Mouse (Mus musculus): ENCODE measurements around the gene Map2k1. TPM values are rescaled to one million over a fixed set of nuclear protein-coding genes. Genes with fewer than 3 reads are reported as not detected.

Map2k1 gene
- total and polyA plus RNA-seq, 3 experiments, result 30.0 to 47.5 (median 47.2) TPM

GRCm38 (mm10) chr9:64256204-64256603 lies 2.8 kb upstream of the Map2k1 start:
- intact Hi-C loops (cut with DNase I), result no loop called here
- WGBS, result 89% methylated on average over 3 of the region's 3 CpGs

GRCm38 (mm10) chr9:64255422-64255821 lies 2.0 kb upstream of the Map2k1 start:
- 66% methylated on average over 3 of the region's 3 CpGs for WGBS
- no peak overlapping the region for H3K27ac ChIP-seq
- no peak overlapping the region for H3K9ac ChIP-seq (ENCODE audit: low read depth, low read length)
- peaks cover 1% of the 10 kb centered on the region for H3K4me1 ChIP-seq (ENCODE audit: control insufficient read depth, insufficient read depth, low read length)
- TF ChIP-seq POLR2A (IDR thresholded peaks at IDR 0.05; ENCODE audit: insufficient read depth, low read depth, low read length) (no peak), EP300 (IDR thresholded peaks at IDR 0.05; ENCODE audit: insufficient read depth, low read depth, low read length) (no peak), CTCF (IDR thresholded peaks at IDR 0.05) (no peak)
- no peak overlapping the region for H3K4me3 ChIP-seq
- no peaks in the 10 kb centered on the region for H3K79me2 ChIP-seq (replicated peaks; ENCODE audit: control insufficient read depth, insufficient read depth, low read length)
- no peaks in the 10 kb centered on the region for H3K27me3 ChIP-seq (ENCODE audit: control insufficient read depth, insufficient read depth, low read length)
- no peak for DNase-seq
- H3K36me3 ChIP-seq (ENCODE audit: control insufficient read depth, insufficient read depth, low read length), result peaks cover 10% of the 10 kb centered on the region
- intact Hi-C loops (cut with DNase I), result no loop called here

More at GRCm38 (mm10) chr9:64256204-64256603, 2.8 kb upstream of the Map2k1 start:
- no peak for DNase-seq
- H3K4me3 ChIP-seq, result no peak overlapping the region
- no peak for TF ChIP-seq EP300 (IDR thresholded peaks at IDR 0.05; ENCODE audit: insufficient read depth, low read depth, low read length)
- TF ChIP-seq CTCF (IDR thresholded peaks at IDR 0.05), result no peak
- TF ChIP-seq POLR2A (IDR thresholded peaks at IDR 0.05; ENCODE audit: insufficient read depth, low read depth, low read length), result no peak
- H3K27ac ChIP-seq, result no peak overlapping the region
- H3K9ac ChIP-seq (ENCODE audit: low read depth, low read length), result no peak overlapping the region
- H3K27me3 ChIP-seq (ENCODE audit: control insufficient read depth, insufficient read depth, low read length), result no peaks in the 10 kb centered on the region
- H3K4me1 ChIP-seq (ENCODE audit: control insufficient read depth, insufficient read depth, low read length), result peaks cover 1% of the 10 kb centered on the region
- H3K79me2 ChIP-seq (replicated peaks; ENCODE audit: control insufficient read depth, insufficient read depth, low read length), result no peaks in the 10 kb centered on the region
- H3K36me3 ChIP-seq (ENCODE audit: control insufficient read depth, insufficient read depth, low read length), result peaks cover 4% of the 10 kb centered on the region

- TF ChIP-seq EP300 (IDR thresholded peaks at IDR 0.05; ENCODE audit: insufficient read depth, low read depth, low read length) (no peak), POLR2A (IDR thresholded peaks at IDR 0.05; ENCODE audit: insufficient read depth, low read depth, low read length) (no peak), CTCF (IDR thresholded peaks at IDR 0.05) (peak; percentile 29)
- no peak for DNase-seq
- under 1% methylated on average over 16 of the region's 16 CpGs for WGBS
- H3K9ac ChIP-seq (ENCODE audit: low read depth, low read length), result peak overlapping the region; percentile 94
- no peaks in the 10 kb centered on the region for H3K27me3 ChIP-seq (ENCODE audit: control insufficient read depth, insufficient read depth, low read length)
- intact Hi-C loops (cut with DNase I), result loop anchor here (1.0 to 2.0 kb wide), 3 partner anchors 18 to 73 kb away; partner anchors contain the start of genes Snapc5, Tipin and Uchl4
- H3K27ac ChIP-seq, result peak overlapping the region; percentile 86
- H3K4me1 ChIP-seq (ENCODE audit: control insufficient read depth, insufficient read depth, low read length), result peaks cover 3% of the 10 kb centered on the region
- peaks cover 10% of the 10 kb centered on the region for H3K36me3 ChIP-seq (ENCODE audit: control insufficient read depth, insufficient read depth, low read length)
- H3K79me2 ChIP-seq (replicated peaks; ENCODE audit: control insufficient read depth, insufficient read depth, low read length), result peaks cover 2% of the 10 kb centered on the region; the same call in 1 of the 2 replicates
- peak overlapping the region; percentile 94 for H3K4me3 ChIP-seq
Observed at GRCm38 (mm10) chr9:64252591-64253020, 825 bp downstream of the Map2k1 start.

- no peaks in the 10 kb centered on the region for H3K27me3 ChIP-seq (ENCODE audit: control insufficient read depth, insufficient read depth, low read length)
- H3K4me1 ChIP-seq (ENCODE audit: control insufficient read depth, insufficient read depth, low read length), result peaks cover 3% of the 10 kb centered on the region
- no peak overlapping the region for H3K4me3 ChIP-seq
- intact Hi-C loops (cut with DNase I), result no loop called here
- TF ChIP-seq EP300 (IDR thresholded peaks at IDR 0.05; ENCODE audit: insufficient read depth, low read depth, low read length), result no peak
- no peak for TF ChIP-seq CTCF (IDR thresholded peaks at IDR 0.05)
- TF ChIP-seq POLR2A (IDR thresholded peaks at IDR 0.05; ENCODE audit: insufficient read depth, low read depth, low read length), result no peak
- no peak overlapping the region; the same call in 1 of the 2 replicates for H3K9ac ChIP-seq (ENCODE audit: low read depth, low read length)
- peaks cover 4% of the 10 kb centered on the region for H3K79me2 ChIP-seq (replicated peaks; ENCODE audit: control insufficient read depth, insufficient read depth, low read length)
- DNase-seq, result no peak
- H3K27ac ChIP-seq, result no peak overlapping the region
- H3K36me3 ChIP-seq (ENCODE audit: control insufficient read depth, insufficient read depth, low read length), result peaks cover 10% of the 10 kb centered on the region
Observed at GRCm38 (mm10) chr9:64250111-64250730, 3.2 kb downstream of the Map2k1 start.

- peaks cover 7% of the 10 kb centered on the region for H3K79me2 ChIP-seq (replicated peaks; ENCODE audit: control insufficient read depth, insufficient read depth, low read length)
- no peak overlapping the region for H3K4me3 ChIP-seq
- no peak for DNase-seq
- no peak for TF ChIP-seq POLR2A (IDR thresholded peaks at IDR 0.05; ENCODE audit: insufficient read depth, low read depth, low read length)
- intact Hi-C loops (cut with DNase I), result no loop called here
- no peaks in the 10 kb centered on the region for H3K27me3 ChIP-seq (ENCODE audit: control insufficient read depth, insufficient read depth, low read length)
- H3K27ac ChIP-seq, result no peak overlapping the region
- peaks cover 10% of the 10 kb centered on the region for H3K36me3 ChIP-seq (ENCODE audit: control insufficient read depth, insufficient read depth, low read length)
- H3K4me1 ChIP-seq (ENCODE audit: control insufficient read depth, insufficient read depth, low read length), result peaks cover 3% of the 10 kb centered on the region
- H3K9ac ChIP-seq (ENCODE audit: low read depth, low read length), result no peak overlapping the region
- 55% methylated on average over 1 of the region's 1 CpGs for WGBS
Observed at GRCm38 (mm10) chr9:64249371-64249770, 4.1 kb downstream of the Map2k1 start.

- TF ChIP-seq CTCF (IDR thresholded peaks at IDR 0.05) (no peak), POLR2A (IDR thresholded peaks at IDR 0.05; ENCODE audit: insufficient read depth, low read depth, low read length) (no peak), EP300 (IDR thresholded peaks at IDR 0.05; ENCODE audit: insufficient read depth, low read depth, low read length) (no peak)
- no peak for DNase-seq
- H3K27ac ChIP-seq, result no peak overlapping the region
- peaks cover 2% of the 10 kb centered on the region for H3K4me1 ChIP-seq (ENCODE audit: control insufficient read depth, insufficient read depth, low read length)
- no peak overlapping the region for H3K4me3 ChIP-seq
- WGBS, result 45% methylated on average over 6 of the region's 6 CpGs
- no peak overlapping the region for H3K9ac ChIP-seq (ENCODE audit: low read depth, low read length)
- H3K36me3 ChIP-seq (ENCODE audit: control insufficient read depth, insufficient read depth, low read length), result no peaks in the 10 kb centered on the region; the same call in 1 of the 2 replicates
- intact Hi-C loops (cut with DNase I), result no loop called here
- H3K79me2 ChIP-seq (replicated peaks; ENCODE audit: control insufficient read depth, insufficient read depth, low read length), result peaks cover 9% of the 10 kb centered on the region
- H3K27me3 ChIP-seq (ENCODE audit: control insufficient read depth, insufficient read depth, low read length), result no peaks in the 10 kb centered on the region
Observed at GRCm38 (mm10) chr9:64242381-64242831, 11.0 kb downstream of the Map2k1 start.
